Mouse (Mus musculus): ENCODE data around the gene Cd5.

- TF ChIP-seq GATA1 (IDR thresholded peaks at IDR 0.05; ENCODE audit: low read length) (no peak), TAL1 (IDR thresholded peaks at IDR 0.05; ENCODE audit: low read length) (no peak)
Measured at GRCm38 (mm10) chr19:10788242-10788641, 49.4 kb upstream of the Cd5 start.

Data from erythroblast, embryonic 14.5 days (primary cell).